Mouse (Mus musculus): Measurements from ENCODE around the gene Chd2.

The Chd2 gene

DNA sequence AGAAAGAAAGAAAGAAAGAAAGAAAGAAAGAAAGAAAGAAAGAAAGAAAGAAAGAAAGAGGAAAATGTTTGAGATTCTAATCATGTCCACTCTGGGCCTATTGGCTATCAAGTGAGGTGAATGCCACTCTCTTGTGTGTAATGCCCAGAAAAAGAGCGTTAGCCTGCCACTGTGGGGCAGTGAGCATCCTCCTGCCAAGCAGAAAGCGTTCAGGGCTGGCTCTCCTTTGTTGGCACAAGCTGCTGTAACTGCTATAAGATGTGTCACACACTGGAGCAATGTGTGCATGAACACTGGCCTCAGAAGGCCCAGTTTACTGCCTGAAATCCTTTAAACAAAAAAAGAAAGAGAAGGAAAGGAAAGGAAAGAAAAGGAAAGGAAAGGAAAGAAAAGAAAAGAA, 139.5 kb downstream of the Chd2 start:
- DNase-seq (ENCODE audit: low spot score) = no peak

DNA sequence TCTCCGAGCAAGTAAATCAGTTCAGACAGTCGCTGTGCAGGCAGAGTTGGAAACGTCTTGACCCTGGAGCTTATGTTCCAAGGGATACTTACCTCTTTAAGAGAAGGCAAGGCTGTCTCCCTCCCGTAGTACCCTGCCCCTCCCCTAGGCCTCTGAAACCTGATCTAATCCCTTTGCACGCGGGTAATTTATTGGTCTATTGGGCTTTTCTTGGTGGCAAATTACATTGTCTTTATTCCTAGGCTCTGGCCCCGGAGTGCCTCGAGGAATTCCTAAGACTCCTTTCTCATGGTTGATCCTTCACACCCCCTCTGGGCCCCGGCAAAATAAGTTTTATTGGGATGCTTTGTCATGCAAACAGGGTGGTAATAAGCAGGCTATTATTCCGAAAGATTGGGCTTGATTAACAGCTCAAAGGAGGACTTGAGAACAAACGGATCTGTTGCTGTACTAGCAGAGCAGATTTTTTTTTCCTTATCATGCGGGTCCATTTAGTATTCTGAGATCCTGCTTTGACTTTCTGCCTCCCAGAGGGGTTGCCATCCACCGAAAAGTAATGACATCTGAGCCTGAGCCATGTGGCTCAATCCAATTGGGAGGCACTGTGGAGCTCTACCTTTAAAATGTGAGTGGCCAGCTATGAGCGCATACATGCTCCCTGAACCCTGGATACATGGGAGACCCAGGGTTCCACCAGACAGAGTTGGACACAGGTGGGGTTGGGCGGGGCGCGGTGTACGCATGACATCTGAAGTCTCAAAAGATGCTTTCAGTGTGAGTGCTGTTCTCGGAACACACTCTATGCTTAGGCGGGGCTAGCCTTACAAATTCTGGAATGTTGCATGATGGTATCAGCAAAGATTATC, 141.3 kb downstream of the Chd2 start:
- no peak for DNase-seq (ENCODE audit: low spot score)

GRCm38 (mm10) chr7:73399501-73400044, 142.1 kb downstream of the Chd2 start:
- DNase-seq (ENCODE audit: low spot score) = no peak

DNA sequence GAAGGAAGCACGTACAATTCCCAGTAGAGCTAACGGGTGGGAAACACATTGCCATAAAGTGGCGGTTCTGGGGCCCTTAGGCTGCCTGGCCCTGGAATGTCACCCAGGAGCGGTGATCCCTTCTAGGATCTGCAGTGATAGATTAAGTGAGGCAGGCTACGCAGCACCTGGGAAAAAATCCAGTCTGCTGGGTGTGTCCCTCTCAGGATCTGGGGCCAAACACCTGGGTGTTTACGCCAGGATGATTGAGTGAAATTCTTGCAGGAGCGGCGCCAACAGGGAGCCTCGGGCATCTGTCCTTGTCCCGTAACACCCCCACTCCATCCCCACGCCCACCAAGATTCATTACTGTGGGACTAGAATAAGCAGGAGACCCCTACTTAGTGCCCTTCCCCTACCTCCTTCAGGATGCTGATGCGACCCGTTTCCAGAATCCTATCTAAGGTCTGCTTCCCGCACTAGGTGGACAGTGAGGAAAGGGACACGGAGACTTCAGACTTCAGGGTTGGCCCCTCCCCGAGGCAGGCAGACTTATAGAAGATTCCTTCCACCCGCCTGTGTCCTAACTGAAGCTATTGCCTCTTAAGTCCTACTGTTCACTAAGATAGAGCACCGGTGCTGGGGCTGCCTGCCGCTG, 142.7 kb downstream of the Chd2 start:
- DNase-seq (ENCODE audit: low spot score) = no peak

DNA sequence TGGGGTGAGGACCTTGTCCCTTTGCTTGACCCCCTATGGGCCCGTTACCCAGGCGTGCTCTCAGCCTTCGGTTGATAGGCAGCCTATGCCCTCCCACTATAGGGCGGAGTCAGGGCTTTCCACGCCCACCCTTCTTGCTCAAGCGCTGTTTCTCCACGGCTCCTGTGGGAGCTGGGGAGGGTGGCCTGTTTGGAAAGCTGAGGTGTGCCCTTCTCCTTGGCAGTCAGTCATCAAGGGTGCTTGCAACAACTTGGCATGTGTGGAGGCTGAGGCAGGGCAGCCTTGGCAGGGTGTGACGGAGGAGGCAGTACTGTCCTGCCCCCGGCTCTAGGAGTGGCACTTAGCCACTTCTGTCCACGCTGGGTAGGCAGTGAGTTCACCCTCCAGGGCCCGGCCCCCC, 143.3 kb downstream of the Chd2 start:
- DNase-seq (ENCODE audit: low spot score) = no peak

- no peak for DNase-seq (ENCODE audit: low spot score)
Observed at GRCm38 (mm10) chr7:73394013-73394409, 147.6 kb downstream of the Chd2 start.

GRCm38 (mm10) chr7:73393307-73394012, 148.2 kb downstream of the Chd2 start:
- DNase-seq (ENCODE audit: low spot score) = no peak

DNA sequence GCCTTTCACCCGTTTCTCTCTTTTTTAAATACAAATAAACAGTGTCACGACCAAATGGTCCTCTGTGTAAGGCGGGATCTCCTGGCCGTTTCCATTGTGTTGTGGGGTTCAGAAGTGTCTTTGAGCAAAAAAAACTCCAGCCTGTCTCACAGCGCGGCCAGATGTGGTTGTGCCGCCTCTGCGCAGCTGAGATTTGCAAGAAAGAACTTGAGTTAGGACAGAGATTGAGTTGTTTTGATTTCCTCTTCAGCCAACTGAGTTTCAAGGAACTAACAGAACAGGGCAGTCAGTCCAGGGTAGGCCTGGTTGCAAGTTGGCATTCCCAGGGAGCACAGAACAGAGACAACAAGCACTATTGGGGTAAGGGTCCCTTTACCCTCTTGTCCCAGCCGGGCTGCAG, 149.3 kb downstream of the Chd2 start:
- DNase-seq (ENCODE audit: low spot score) = no peak

DNA sequence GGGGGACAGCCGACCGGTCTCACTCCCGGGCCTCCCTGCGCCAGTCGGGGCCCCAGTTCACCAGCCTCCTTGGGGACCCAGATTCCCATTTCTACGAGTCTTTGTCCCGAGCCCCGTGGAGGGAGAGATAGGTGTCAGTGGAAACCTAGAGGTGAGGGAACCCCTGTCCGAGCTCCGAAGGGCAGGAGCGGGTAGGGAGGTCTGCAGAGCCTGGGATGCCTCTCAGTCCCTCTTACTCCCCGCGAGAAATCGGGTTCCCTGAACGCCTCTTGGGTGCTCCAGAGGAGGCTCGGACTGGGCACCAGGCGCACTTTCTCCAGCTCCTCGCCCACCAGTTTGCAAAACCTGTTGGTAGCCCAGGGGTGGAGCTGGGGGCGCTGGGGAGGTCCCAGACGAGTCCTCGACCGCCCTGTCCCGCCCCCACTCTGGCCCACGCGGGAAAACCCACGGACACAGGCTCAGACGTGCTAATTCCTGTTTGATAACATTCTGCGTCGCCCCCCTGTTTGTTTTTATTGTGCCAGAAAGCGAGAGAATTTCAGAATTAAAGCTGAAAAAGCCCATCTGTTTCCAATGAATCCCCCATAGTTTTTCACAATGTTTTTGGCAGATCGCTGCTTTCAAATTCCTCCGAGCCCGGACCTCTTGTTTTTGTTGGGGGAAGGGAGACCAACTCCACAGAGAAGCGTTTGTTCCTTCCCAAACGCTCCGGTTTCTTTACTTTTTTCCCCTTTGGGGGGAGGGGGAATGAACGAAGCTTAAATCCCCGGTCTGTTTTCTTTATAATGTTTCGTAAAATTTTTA, 149.9 kb downstream of the Chd2 start:
- no peak for DNase-seq (ENCODE audit: low spot score)

DNA sequence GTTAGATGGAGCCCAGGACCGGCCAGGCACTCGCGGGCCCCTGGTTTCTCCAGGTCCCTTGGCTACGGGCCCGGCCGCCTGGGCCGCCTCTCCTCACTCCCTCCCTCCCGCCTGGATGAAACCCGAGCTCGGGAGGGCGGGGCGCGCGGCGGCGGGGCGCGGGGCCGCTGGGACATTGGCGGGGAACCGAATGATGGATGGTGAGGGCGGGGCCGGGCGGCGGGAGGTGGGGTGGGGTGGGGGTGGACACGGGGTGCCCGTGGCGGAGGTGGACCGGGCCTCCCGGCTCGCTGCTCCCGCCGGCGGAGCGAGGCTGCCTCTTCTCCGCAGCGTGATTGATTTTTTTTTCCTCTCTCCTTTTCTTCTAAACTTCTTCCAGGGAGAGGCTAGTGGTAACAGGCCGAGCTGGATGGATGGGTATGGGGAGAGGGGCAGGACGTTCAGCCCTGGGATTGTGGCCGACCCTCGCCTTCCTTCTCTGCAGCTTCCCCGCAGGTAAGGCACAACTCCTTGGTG, 150.6 kb downstream of the Chd2 start:
- DNase-seq (ENCODE audit: low spot score) = no peak

- DNase-seq (ENCODE audit: low spot score) = no peak
Observed at GRCm38 (mm10) chr7:73390426-73391001, 151.1 kb downstream of the Chd2 start.

GRCm38 (mm10) chr7:73389871-73390294, 151.7 kb downstream of the Chd2 start:
- DNase-seq (ENCODE audit: low spot score) = no peak

- no peak for DNase-seq (ENCODE audit: low spot score)
Observed at GRCm38 (mm10) chr7:73389419-73389818, 152.2 kb downstream of the Chd2 start.

- DNase-seq (ENCODE audit: low spot score) = no peak
Observed at GRCm38 (mm10) chr7:73388866-73389265, 152.8 kb downstream of the Chd2 start.

- no peak for DNase-seq (ENCODE audit: low spot score)
Observed at GRCm38 (mm10) chr7:73382843-73383242, 158.8 kb downstream of the Chd2 start.

DNA sequence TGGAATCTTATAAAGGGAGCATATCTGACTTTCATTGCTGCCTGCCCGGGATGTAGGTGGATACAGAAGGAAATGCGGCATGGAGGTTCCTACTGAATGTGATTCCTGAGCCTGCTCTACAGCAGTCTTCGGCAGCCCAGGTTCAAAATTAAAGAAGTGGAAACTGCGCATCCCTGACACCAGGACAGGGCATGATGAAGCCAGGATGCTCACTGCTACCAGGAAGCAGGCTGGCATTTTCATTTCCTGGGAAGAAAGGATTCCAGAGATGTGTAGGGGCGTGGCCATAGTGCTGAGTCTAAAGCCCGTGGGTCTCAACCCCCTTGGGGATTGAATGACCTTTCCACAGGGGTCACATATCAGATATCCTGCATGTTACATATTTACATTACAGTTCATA, 163.6 kb downstream of the Chd2 start:
- no peak for DNase-seq (ENCODE audit: low spot score)

DNA sequence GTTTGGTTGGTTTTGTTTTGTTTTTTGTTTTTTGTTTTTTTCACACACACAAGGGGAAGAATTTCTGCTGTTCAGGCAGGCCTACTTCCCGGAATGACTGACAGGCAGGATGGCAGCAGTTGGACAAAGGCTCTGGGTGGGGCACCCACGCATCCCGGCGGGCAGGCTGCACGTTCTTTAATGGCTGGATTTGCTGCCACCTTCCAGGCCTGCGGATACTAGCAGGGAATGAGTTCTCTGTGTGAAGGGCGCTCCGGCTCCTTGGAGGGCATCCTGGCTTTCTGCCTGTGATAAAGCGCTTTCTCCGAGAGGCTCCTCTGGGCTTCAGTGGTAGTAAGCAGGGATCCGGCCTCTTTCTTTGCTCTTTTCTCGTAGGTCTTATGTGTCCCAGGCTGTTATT, 164.3 kb downstream of the Chd2 start:
- no peak for DNase-seq (ENCODE audit: low spot score)
